Mouse (Mus musculus): ENCODE results near the gene Emc9. TPM values are rescaled to one million over a fixed set of nuclear protein-coding genes. Genes with fewer than 3 reads are reported as not detected.

Emc9 gene
- polyA plus RNA-seq, 1 experiment, result 6.1 TPM

GRCm38 (mm10) chr14:55571760-55572159, 13.3 kb downstream of the Emc9 start:
- H3K4me1 ChIP-seq (ENCODE audit: control insufficient read depth, insufficient read depth, low read length), result peaks cover 6% of the 10 kb centered on the region
- TF ChIP-seq CTCF (IDR thresholded peaks at IDR 0.05; ENCODE audit: low read depth, low read length), result no peak
- no peak for TF ChIP-seq POLR2A (IDR thresholded peaks at IDR 0.05; ENCODE audit: insufficient read depth, low read length)
- no peak for TF ChIP-seq EP300 (IDR thresholded peaks at IDR 0.05; ENCODE audit: insufficient read depth, low read depth, low read length)
- H3K27me3 ChIP-seq (ENCODE audit: control insufficient read depth, insufficient read depth, low read length, poor library complexity, severe bottlenecking), result no peaks in the 10 kb centered on the region
- H3K27ac ChIP-seq (ENCODE audit: insufficient read depth, low read length), result no peak overlapping the region
- no peak overlapping the region for H3K9ac ChIP-seq (ENCODE audit: low read depth, poor library complexity, severe bottlenecking)
- H3K9me3 ChIP-seq (replicated peaks; ENCODE audit: control insufficient read depth, insufficient read depth, low read length, poor library complexity, severe bottlenecking), result no peaks in the 10 kb centered on the region
- H3K4me3 ChIP-seq (ENCODE audit: low read depth, low read length), result no peak overlapping the region
- H3K36me3 ChIP-seq (ENCODE audit: control insufficient read depth, insufficient read depth, low read length, poor library complexity, severe bottlenecking), result 0 out of 2 replicates have a peak, but pooled peaks cover 4% of the 10 kb centered on the region

- Histone ChIP-seq H3K27ac (ENCODE audit: insufficient read depth, low read length) (no peak overlapping the region), H3K27me3 (ENCODE audit: control insufficient read depth, insufficient read depth, low read length, poor library complexity, severe bottlenecking) (no peaks in the 10 kb centered on the region), H3K4me3 (ENCODE audit: low read depth, low read length) (no peak overlapping the region), H3K36me3 (ENCODE audit: control insufficient read depth, insufficient read depth, low read length, poor library complexity, severe bottlenecking) (0 out of 2 replicates have a peak, but pooled peaks cover 4% of the 10 kb centered on the region), H3K9me3 (replicated peaks; ENCODE audit: control insufficient read depth, insufficient read depth, low read length, poor library complexity, severe bottlenecking) (no peaks in the 10 kb centered on the region), H3K9ac (ENCODE audit: low read depth, poor library complexity, severe bottlenecking) (no peak overlapping the region), H3K4me1 (ENCODE audit: control insufficient read depth, insufficient read depth, low read length) (peaks cover 2% of the 10 kb centered on the region)
- no peak for TF ChIP-seq EP300 (IDR thresholded peaks at IDR 0.05; ENCODE audit: insufficient read depth, low read depth, low read length)
- TF ChIP-seq POLR2A (IDR thresholded peaks at IDR 0.05; ENCODE audit: insufficient read depth, low read length), result no peak
- no peak for TF ChIP-seq CTCF (IDR thresholded peaks at IDR 0.05; ENCODE audit: low read depth, low read length)
Observed at GRCm38 (mm10) chr14:55570588-55570987, 14.5 kb downstream of the Emc9 start.

GRCm38 (mm10) chr14:55567496-55567895, 17.6 kb downstream of the Emc9 start:
- no peak for TF ChIP-seq CTCF (IDR thresholded peaks at IDR 0.05; ENCODE audit: low read depth, low read length)
- Histone ChIP-seq H3K36me3 (ENCODE audit: control insufficient read depth, insufficient read depth, low read length, poor library complexity, severe bottlenecking) (peaks cover 6% of the 10 kb centered on the region; the same call in 1 of the 2 replicates), H3K27me3 (ENCODE audit: control insufficient read depth, insufficient read depth, low read length, poor library complexity, severe bottlenecking) (no peaks in the 10 kb centered on the region), H3K9me3 (replicated peaks; ENCODE audit: control insufficient read depth, insufficient read depth, low read length, poor library complexity, severe bottlenecking) (no peaks in the 10 kb centered on the region), H3K4me3 (ENCODE audit: low read depth, low read length) (no peak overlapping the region), H3K27ac (ENCODE audit: insufficient read depth, low read length) (no peak overlapping the region), H3K9ac (ENCODE audit: low read depth, poor library complexity, severe bottlenecking) (no peak overlapping the region), H3K4me1 (ENCODE audit: control insufficient read depth, insufficient read depth, low read length) (no peaks in the 10 kb centered on the region)

- H3K36me3 ChIP-seq (ENCODE audit: control insufficient read depth, insufficient read depth, low read length, poor library complexity, severe bottlenecking), result peaks cover 6% of the 10 kb centered on the region; the same call in 1 of the 2 replicates
- H3K9ac ChIP-seq (ENCODE audit: low read depth, poor library complexity, severe bottlenecking), result no peak overlapping the region
- no peak overlapping the region for H3K27ac ChIP-seq (ENCODE audit: insufficient read depth, low read length)
- H3K27me3 ChIP-seq (ENCODE audit: control insufficient read depth, insufficient read depth, low read length, poor library complexity, severe bottlenecking), result no peaks in the 10 kb centered on the region
- H3K9me3 ChIP-seq (replicated peaks; ENCODE audit: control insufficient read depth, insufficient read depth, low read length, poor library complexity, severe bottlenecking), result no peaks in the 10 kb centered on the region
- TF ChIP-seq EP300 (IDR thresholded peaks at IDR 0.05; ENCODE audit: insufficient read depth, low read depth, low read length), result no peak
- TF ChIP-seq CTCF (IDR thresholded peaks at IDR 0.05; ENCODE audit: low read depth, low read length), result no peak
- TF ChIP-seq POLR2A (IDR thresholded peaks at IDR 0.05; ENCODE audit: insufficient read depth, low read length), result no peak
- H3K4me1 ChIP-seq (ENCODE audit: control insufficient read depth, insufficient read depth, low read length), result no peaks in the 10 kb centered on the region
- no peak overlapping the region for H3K4me3 ChIP-seq (ENCODE audit: low read depth, low read length)
Observed at GRCm38 (mm10) chr14:55565748-55566147, 19.4 kb downstream of the Emc9 start.

- no peak for TF ChIP-seq POLR2A (IDR thresholded peaks at IDR 0.05; ENCODE audit: insufficient read depth, low read length)
- TF ChIP-seq CTCF (IDR thresholded peaks at IDR 0.05; ENCODE audit: low read depth, low read length), result no peak
- no peak for TF ChIP-seq EP300 (IDR thresholded peaks at IDR 0.05; ENCODE audit: insufficient read depth, low read depth, low read length)
- H3K9ac ChIP-seq (ENCODE audit: low read depth, poor library complexity, severe bottlenecking), result no peak overlapping the region
- peaks cover 3% of the 10 kb centered on the region; the same call in 1 of the 2 replicates for H3K36me3 ChIP-seq (ENCODE audit: control insufficient read depth, insufficient read depth, low read length, poor library complexity, severe bottlenecking)
- H3K9me3 ChIP-seq (replicated peaks; ENCODE audit: control insufficient read depth, insufficient read depth, low read length, poor library complexity, severe bottlenecking), result no peaks in the 10 kb centered on the region
- H3K4me3 ChIP-seq (ENCODE audit: low read depth, low read length), result no peak overlapping the region
- H3K27ac ChIP-seq (ENCODE audit: insufficient read depth, low read length), result no peak overlapping the region
- no peaks in the 10 kb centered on the region for H3K4me1 ChIP-seq (ENCODE audit: control insufficient read depth, insufficient read depth, low read length)
- no peaks in the 10 kb centered on the region for H3K27me3 ChIP-seq (ENCODE audit: control insufficient read depth, insufficient read depth, low read length, poor library complexity, severe bottlenecking)
Observed at GRCm38 (mm10) chr14:55563249-55563648, 21.9 kb downstream of the Emc9 start.

GRCm38 (mm10) chr14:55561860-55562259, 23.2 kb downstream of the Emc9 start:
- Histone ChIP-seq H3K4me1 (ENCODE audit: control insufficient read depth, insufficient read depth, low read length) (no peaks in the 10 kb centered on the region), H3K27me3 (ENCODE audit: control insufficient read depth, insufficient read depth, low read length, poor library complexity, severe bottlenecking) (no peaks in the 10 kb centered on the region), H3K9me3 (replicated peaks; ENCODE audit: control insufficient read depth, insufficient read depth, low read length, poor library complexity, severe bottlenecking) (no peaks in the 10 kb centered on the region), H3K27ac (ENCODE audit: insufficient read depth, low read length) (no peak overlapping the region), H3K9ac (ENCODE audit: low read depth, poor library complexity, severe bottlenecking) (no peak overlapping the region), H3K4me3 (ENCODE audit: low read depth, low read length) (no peak overlapping the region), H3K36me3 (ENCODE audit: control insufficient read depth, insufficient read depth, low read length, poor library complexity, severe bottlenecking) (peaks cover 3% of the 10 kb centered on the region; the same call in 1 of the 2 replicates)
- TF ChIP-seq EP300 (IDR thresholded peaks at IDR 0.05; ENCODE audit: insufficient read depth, low read depth, low read length) (no peak), POLR2A (IDR thresholded peaks at IDR 0.05; ENCODE audit: insufficient read depth, low read length) (no peak), CTCF (IDR thresholded peaks at IDR 0.05; ENCODE audit: low read depth, low read length) (no peak)

All from ES-Bruce4 (cell line).